Mouse (Mus musculus) midbrain, embryonic 14.5 days (tissue): ENCODE measurements around the gene Tpp1. TPM values are rescaled to one million over a fixed set of nuclear protein-coding genes. Genes with fewer than 3 reads are reported as not detected.

Experiments used
- ATAC-seq: fragments of 200-750 bp; cut with Nextera tagmentation; 2 replicates; pipeline ENCODE4 v1.8.0; 2017; ENCODE audit warnings: moderate number of reproducible peaks, moderate library complexity; ENCODE audit not compliant: low FRiP score, low TSS enrichment
- DNase-seq: peaks from one replicate; pipeline ENCODE4 v3.0.0-alpha.2; 2015
- H3K27ac ChIP-seq: fragments of 300-500 bp; sonication (generic); replicated peaks from 2 replicates; pipeline ENCODE4 v1.5.1; 2014; ENCODE audit warnings: mild to moderate bottlenecking, low read depth, low read length, moderate library complexity
- H3K27me3 ChIP-seq: fragments of 300-500 bp; sonication (generic); 2 replicates; pipeline ENCODE4 v1.6.1; 2014; ENCODE audit warnings: low read length, control low read depth, mixed read lengths; ENCODE audit not compliant: control insufficient read depth, insufficient read depth
- H3K36me3 ChIP-seq: fragments of 300-500 bp; sonication (generic); 2 replicates; pipeline ENCODE4 v1.6.1; 2014; ENCODE audit warnings: low read length, control low read depth; ENCODE audit not compliant: control insufficient read depth, insufficient read depth
- H3K4me1 ChIP-seq: fragments of 300-500 bp; sonication (generic); 2 replicates; pipeline ENCODE4 v1.6.1; 2014; ENCODE audit warnings: mild to moderate bottlenecking, antibody characterized with exemption, low read length, control low read depth; ENCODE audit not compliant: control insufficient read depth, insufficient read depth
- H3K4me2 ChIP-seq: fragments of 300-500 bp; sonication (generic); 2 replicates; pipeline ENCODE4 v1.6.1; 2014; ENCODE audit warnings: mild to moderate bottlenecking, low read length, moderate library complexity
- H3K4me3 ChIP-seq: fragments of 300-500 bp; sonication (generic); replicated peaks from 2 replicates; pipeline ENCODE4 v1.5.1; 2014; ENCODE audit warnings: low read depth, low read length
- H3K9ac ChIP-seq: fragments of 300-500 bp; sonication (generic); replicated peaks from 2 replicates; pipeline ENCODE4 v1.6.1; 2014; ENCODE audit warnings: mild to moderate bottlenecking, low read length, moderate library complexity
- H3K9me3 ChIP-seq: fragments of 300-500 bp; sonication (generic); 2 replicates; pipeline ENCODE4 v1.6.1; 2016; ENCODE audit warnings: low read length, control low read depth, mixed read lengths; ENCODE audit not compliant: control insufficient read depth
- WGBS: fragments of 180-500 bp; shearing (Covaris S2); extraction: QIAGEN DNeasy Blood & Tissue Kit; methylation state at CpG from one replicate; pipeline ENCODE4 v1.1.7; 2014; 5-methylcytosine and 5-hydroxymethylcytosine counted together
- polyA plus RNA-seq: library from polyadenylated mRNA; unstranded; fragments of >200 nt; fragmentation: Nextera tagmentation; extraction: Ambion mirVana; gene quantifications from 2 replicates; pipeline ENCODE4 v1.2.1, GENCODE M21; 2014

Tpp1 gene
- polyA plus RNA-seq, 1 experiment from 2014 or later = 49.5 TPM

- ATAC-seq (no peak), DNase-seq (no peak)
- Histone ChIP-seq H3K9ac (no peak overlapping the region), H3K36me3 (peaks cover 12% of the 10 kb centered on the region), H3K27ac (no peak overlapping the region), H3K4me3 (no peak overlapping the region), H3K27me3 (no peaks in the 10 kb centered on the region), H3K9me3 (no peaks in the 10 kb centered on the region), H3K4me2 (no peak overlapping the region), H3K4me1 (no peaks in the 10 kb centered on the region)
- WGBS = 97% methylated on average over 4 of the region's 4 CpGs
These were observed 25.1 kb downstream of the Tpp1 start for GRCm38 (mm10) chr7:105726980-105727325.

- Histone ChIP-seq H3K27ac (no peak overlapping the region), H3K4me3 (no peak overlapping the region), H3K4me2 (no peak overlapping the region), H3K9ac (no peak overlapping the region), H3K27me3 (no peaks in the 10 kb centered on the region), H3K36me3 (peaks cover 8% of the 10 kb centered on the region), H3K4me1 (no peaks in the 10 kb centered on the region), H3K9me3 (no peaks in the 10 kb centered on the region)
- DNase-seq = peak; percentile 87
- peak; percentile 74; the same call in 1 of the 2 replicates for ATAC-seq
- WGBS = 78% methylated on average over 4 of the region's 4 CpGs
These were observed 25.7 kb downstream of the Tpp1 start for GRCm38 (mm10) chr7:105726144-105726979.

- no peak overlapping the region for H3K27ac ChIP-seq
- H3K27me3 ChIP-seq = no peaks in the 10 kb centered on the region
- H3K4me1 ChIP-seq = no peaks in the 10 kb centered on the region
- ATAC-seq (no peak), DNase-seq (no peak)
- no peak overlapping the region for H3K9ac ChIP-seq
- 74% methylated on average over 2 of the region's 2 CpGs for WGBS
- H3K9me3 ChIP-seq = no peaks in the 10 kb centered on the region
- no peaks in the 10 kb centered on the region for H3K36me3 ChIP-seq
- H3K4me2 ChIP-seq = no peak overlapping the region
- H3K4me3 ChIP-seq = no peak overlapping the region
These were observed 30.1 kb downstream of the Tpp1 start for GRCm38 (mm10) chr7:105721916-105722315.

DNA sequence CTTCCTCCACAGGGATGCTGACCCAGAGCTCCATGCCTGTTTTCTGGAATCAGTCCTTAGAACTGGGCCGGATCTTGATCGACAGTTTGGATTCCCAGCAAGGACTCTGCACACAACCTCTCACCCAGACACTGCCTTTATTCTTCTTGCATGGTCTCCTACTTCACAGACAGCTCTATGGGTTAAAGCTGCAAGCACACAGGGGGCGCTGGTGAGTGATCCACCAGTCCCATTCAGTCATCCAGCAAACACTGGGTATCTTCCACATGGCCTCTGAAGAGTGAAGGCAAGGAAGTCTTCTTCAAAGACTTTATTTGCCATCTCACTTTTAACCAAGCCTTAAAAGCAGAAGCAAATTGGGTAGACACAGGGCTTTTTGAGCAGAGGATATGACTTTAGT is 36.7 kb downstream of the Tpp1 start:
- no peaks in the 10 kb centered on the region for H3K36me3 ChIP-seq
- 59% methylated on average over 3 of the region's 3 CpGs for WGBS
- no peaks in the 10 kb centered on the region for H3K9me3 ChIP-seq
- no peak overlapping the region for H3K9ac ChIP-seq
- DNase-seq = no peak
- H3K4me1 ChIP-seq = no peaks in the 10 kb centered on the region
- no peak for ATAC-seq
- H3K4me3 ChIP-seq = no peak overlapping the region
- no peak overlapping the region for H3K4me2 ChIP-seq
- no peaks in the 10 kb centered on the region for H3K27me3 ChIP-seq
- H3K27ac ChIP-seq = no peak overlapping the region

DNA sequence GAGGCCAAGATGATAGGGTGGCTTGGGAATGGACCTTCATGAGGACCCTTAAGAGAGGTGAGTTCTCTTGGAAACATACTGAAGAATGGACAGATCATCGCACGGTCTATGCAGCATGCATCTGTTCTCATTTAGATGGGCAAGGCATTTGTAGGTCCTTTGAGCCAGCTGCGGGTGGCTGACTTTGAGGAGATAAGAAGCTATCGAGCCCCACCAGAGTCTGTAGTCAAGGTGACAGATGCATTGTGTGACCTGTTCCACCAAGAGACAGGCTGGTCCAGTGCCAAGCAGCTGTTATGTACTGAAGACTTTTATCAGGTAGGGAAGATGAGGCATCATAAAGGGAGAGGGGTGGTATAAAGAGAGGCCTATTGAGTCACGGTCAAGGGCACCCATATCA is 43.3 kb downstream of the Tpp1 start:
- H3K4me3 ChIP-seq = no peak overlapping the region
- H3K9me3 ChIP-seq = no peaks in the 10 kb centered on the region
- H3K4me1 ChIP-seq = no peaks in the 10 kb centered on the region
- H3K27me3 ChIP-seq = no peaks in the 10 kb centered on the region
- no peaks in the 10 kb centered on the region for H3K36me3 ChIP-seq
- H3K4me2 ChIP-seq = no peak overlapping the region
- H3K9ac ChIP-seq = no peak overlapping the region
- H3K27ac ChIP-seq = no peak overlapping the region
- WGBS = 94% methylated on average over 5 of the region's 5 CpGs
- ATAC-seq = no peak
- DNase-seq = no peak

DNA sequence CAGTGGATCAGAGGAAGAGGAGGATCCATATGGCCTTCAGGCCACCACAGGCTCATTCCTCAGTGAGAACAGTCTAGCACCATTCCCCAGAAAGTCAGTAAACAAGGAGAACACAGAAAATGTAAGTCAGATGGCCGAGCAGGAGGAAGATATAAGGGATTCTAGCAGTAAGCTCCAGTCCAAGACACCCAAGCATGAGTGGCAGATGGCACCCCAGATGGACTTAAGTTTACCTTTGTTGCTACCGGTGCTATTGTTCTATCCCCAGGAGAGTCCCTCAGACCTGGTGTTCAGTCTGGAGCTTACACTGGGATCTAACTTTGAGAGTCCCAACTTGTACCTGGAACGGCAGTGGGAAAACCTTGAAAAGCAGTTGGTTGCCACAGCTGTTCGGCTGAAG is 48.2 kb downstream of the Tpp1 start:
- Histone ChIP-seq H3K4me2 (no peak overlapping the region), H3K27me3 (no peaks in the 10 kb centered on the region), H3K9ac (no peak overlapping the region), H3K4me3 (no peak overlapping the region), H3K9me3 (no peaks in the 10 kb centered on the region), H3K36me3 (no peaks in the 10 kb centered on the region), H3K27ac (no peak overlapping the region), H3K4me1 (no peaks in the 10 kb centered on the region)
- DNase-seq = no peak
- WGBS = 91% methylated on average over 4 of the region's 4 CpGs
- no peak for ATAC-seq

- Histone ChIP-seq H3K36me3 (no peaks in the 10 kb centered on the region), H3K9ac (no peak overlapping the region), H3K4me1 (no peaks in the 10 kb centered on the region), H3K4me2 (no peak overlapping the region), H3K9me3 (no peaks in the 10 kb centered on the region), H3K27ac (no peak overlapping the region), H3K27me3 (no peaks in the 10 kb centered on the region), H3K4me3 (no peak overlapping the region)
- DNase-seq (no peak), ATAC-seq (no peak)
- 86% methylated on average over 16 of the region's 16 CpGs for WGBS
These were observed 48.9 kb downstream of the Tpp1 start for GRCm38 (mm10) chr7:105703184-105703583.

Other genes with a start within 250 kb of the Tpp1 start
- gene Smpd1, start 197.9 kb downstream of the Tpp1 start, polyA plus RNA-seq = 90.6 and 91.4 TPM in 2 replicates
- gene Apbb1, start 170.6 kb downstream of the Tpp1 start, polyA plus RNA-seq = 227 and 305 TPM in 2 replicates
- 0.27 and 0.55 TPM in 2 replicates for gene Hpx, start 152.1 kb downstream of the Tpp1 start, polyA plus RNA-seq
- gene Trim3, start 118.7 kb downstream of the Tpp1 start, polyA plus RNA-seq = 68.5 and 69.3 TPM in 2 replicates
- 122 and 165 TPM in 2 replicates for gene Timm10b, start 112.2 kb downstream of the Tpp1 start, polyA plus RNA-seq
- 83.8 and 102 TPM in 2 replicates for gene Arfip2, start 111.8 kb downstream of the Tpp1 start, polyA plus RNA-seq
- gene Gm45799, start 111.7 kb downstream of the Tpp1 start, polyA plus RNA-seq = 27.8 and 32.2 TPM in 2 replicates
- 1.7 and 2.3 TPM in 2 replicates for gene Dnhd1, start 101.4 kb downstream of the Tpp1 start, polyA plus RNA-seq
- 166 and 199 TPM in 2 replicates for gene Ilk, start 15.6 kb downstream of the Tpp1 start, polyA plus RNA-seq
- gene Rrp8, start 14.8 kb downstream of the Tpp1 start, polyA plus RNA-seq = 18.6 and 24.4 TPM in 2 replicates
- 131 and 152 TPM in 2 replicates for gene Taf10, start 7.9 kb downstream of the Tpp1 start, polyA plus RNA-seq
- gene Dchs1, start 35.4 kb upstream of the Tpp1 start, polyA plus RNA-seq = 22.4 and 26.1 TPM in 2 replicates
- 186 and 200 TPM in 2 replicates for gene Mrpl17, start 58.9 kb upstream of the Tpp1 start, polyA plus RNA-seq
- 0.05 and 1.2 TPM in 2 replicates for gene Gm4070, start 201.7 kb upstream of the Tpp1 start, polyA plus RNA-seq